Mouse (Mus musculus): Measurements from ENCODE around the gene Abcg5. TPM values are rescaled to one million over a fixed set of nuclear protein-coding genes. Genes with fewer than 3 reads are reported as not detected.
A peak's percentile ranks its signal among the peaks of the same experiment; 100 is the strongest.

Gene Abcg5
- total RNA-seq, 2 experiments from 2014 or later = not detected

DNA sequence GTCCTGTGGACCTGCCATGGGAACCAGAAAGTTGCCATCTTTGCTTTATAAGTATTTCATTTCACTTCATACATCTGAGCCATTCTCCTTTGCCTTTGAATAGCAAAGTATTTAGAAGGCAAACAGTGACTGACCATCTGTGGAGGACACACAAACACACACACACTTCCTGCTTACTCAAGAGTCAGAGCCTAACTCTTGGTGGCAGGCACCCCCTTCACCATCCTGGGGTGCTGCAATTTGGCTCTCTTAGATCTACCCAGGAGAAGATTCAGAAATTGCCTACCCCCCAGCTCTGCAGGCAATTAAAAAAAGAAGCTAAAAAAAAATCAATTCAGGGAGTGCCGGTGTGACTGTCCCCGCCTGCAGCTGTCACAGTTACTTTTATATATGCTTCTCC lies 36.3 kb downstream of the Abcg5 start:
- no peak for DNase-seq (ENCODE audit: extremely low spot score in 1 of 2, low spot score in 1 of 2)

DNA sequence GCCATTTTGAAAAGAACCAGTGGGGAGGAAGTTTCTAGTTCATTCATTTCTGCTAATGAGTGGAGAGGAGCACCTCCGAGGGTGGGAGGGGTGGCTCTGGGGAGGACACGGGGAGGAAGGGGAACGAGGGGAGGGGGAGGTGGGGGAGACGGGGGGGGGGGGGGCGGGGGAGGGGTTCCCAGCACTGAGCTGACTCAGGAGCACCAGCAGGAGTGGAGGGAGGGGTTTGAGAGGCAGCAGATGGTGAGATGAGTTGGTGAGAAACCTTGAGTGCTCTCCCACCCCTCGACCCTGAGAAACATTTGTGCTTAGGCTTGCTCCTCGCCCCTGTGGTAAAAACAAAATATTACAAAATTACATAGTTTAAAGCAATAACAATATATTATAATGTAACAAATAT lies 36.9 kb downstream of the Abcg5 start:
- DNase-seq (ENCODE audit: extremely low spot score in 1 of 2, low spot score in 1 of 2) = no peak

DNA sequence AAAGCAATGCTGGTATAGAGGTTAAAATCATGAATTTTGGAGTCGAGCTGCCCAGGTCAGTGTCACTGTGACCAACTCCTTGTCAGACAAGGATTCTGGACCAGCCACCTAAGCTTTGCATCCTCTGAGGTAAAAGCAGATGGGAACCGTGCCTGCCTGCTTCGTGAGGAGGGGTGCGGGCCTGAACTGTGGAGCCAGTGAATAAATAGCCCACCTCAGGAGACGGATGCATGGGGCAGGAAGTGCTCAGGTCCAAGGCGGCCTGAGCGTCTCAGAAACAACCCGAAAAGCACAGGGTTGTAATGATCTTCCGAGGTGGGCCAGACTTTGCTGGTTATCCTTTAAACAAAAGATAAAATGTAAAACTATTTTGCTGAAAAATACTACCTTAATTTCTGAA lies 37.7 kb downstream of the Abcg5 start:
- DNase-seq (ENCODE audit: extremely low spot score in 1 of 2, low spot score in 1 of 2) = no peak

DNA sequence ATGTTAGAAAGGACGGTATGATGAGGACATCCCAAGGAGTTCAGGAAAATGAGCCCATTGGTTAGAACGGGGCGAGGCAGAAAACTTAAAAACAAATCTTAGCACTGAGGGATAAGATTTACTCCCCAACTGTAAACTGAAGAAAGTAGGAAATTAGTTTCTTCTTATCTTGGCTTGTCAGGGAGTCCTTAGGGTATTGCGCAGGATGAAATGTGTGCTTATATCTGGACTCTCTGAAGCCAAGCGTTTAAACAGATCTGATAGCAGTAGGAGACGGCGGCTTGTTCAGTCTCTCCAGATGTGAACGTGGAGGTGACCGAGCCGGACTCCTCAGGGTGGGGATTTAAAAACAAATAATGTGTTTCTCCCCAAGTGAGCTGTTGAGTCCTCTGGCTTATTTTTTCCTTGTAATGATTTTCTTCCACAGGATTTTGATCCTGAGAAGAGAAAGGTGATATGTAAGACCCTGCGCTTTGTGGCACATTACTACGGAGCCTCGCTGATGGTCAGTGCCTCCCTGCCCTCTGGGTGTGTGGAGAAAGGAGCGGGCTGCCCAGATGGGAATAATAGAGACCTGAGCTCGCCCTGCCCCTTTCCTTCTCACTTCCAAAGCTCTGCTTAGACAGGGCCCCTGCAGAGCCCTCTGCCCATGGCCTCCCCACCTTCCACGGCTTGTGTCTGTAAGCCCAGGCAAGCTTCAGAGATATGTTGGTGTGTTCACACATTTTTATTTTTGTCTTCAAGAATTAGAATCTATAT lies 38.3 kb downstream of the Abcg5 start:
- no peak for DNase-seq (ENCODE audit: extremely low spot score in 1 of 2, low spot score in 1 of 2)

DNA sequence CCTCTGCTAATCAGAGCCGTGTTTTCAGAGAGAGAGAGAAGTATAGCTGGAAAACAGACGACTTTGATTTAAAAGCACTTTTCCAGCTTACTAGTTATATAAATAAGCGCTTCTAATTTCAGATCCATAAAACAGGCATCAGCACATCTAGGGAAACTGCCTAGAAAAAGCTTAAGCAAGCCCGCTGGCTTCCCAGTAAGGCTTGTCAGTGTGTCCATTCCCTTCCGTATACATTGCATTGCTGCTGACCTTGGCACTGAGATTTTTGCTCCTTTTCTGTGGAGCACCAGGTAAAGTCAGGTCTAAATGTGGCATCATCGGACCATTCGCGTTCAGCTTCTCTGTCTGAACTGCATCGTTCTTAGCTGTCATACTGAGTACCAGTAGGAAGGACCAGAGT lies 40.5 kb downstream of the Abcg5 start:
- DNase-seq (ENCODE audit: extremely low spot score in 1 of 2, low spot score in 1 of 2) = no peak

DNA sequence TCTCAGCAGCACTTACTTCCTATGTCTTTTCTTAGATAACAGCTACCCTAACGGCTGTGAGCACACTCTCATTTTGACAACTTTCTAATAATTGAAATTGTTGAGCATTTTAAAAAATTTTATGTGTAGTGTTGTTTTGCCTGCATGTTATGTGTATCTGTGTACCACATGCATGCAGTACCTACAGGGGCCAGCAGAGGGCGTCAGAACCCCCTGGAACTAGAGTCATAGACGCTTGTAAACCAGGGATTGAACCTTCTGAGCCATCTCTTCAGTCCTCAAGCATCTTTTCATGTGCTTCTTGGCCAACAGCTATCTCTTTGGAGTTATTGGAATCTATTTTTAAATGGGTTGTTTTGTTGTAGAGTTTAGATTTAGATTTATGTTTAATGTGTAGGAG lies 40.9 kb downstream of the Abcg5 start:
- peak in 1 of 2 experiments; percentile 59 for DNase-seq (ENCODE audit: extremely low spot score in 1 of 2, low spot score in 1 of 2)

DNA sequence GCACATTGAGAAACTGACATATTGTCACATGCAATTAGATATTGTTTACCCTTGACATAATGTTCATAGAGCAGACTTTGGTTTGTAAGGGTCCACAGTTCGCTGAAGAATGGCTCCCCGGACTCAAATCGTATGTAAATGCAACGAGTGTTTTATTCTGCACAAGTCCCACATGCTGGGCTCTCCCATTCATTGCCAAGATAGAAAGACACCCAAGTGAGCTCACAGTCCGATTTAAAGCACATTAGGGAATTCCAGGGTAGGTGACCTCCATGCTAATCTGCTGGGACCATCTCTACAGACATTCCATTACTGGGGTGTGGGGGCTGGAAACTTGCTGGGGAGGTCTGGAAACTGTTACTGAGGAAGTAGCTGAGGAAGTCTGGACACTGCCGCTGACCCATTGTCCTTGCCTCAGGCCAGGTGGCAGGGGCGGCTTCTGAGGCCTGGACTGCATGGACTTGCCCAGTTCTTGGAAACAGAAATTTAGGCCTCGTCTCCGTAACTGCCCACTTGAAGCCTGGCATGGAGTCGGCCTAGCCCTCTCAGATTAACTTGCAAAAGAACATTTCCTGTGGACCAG lies 42.9 kb downstream of the Abcg5 start:
- no peak for DNase-seq (ENCODE audit: extremely low spot score in 1 of 2, low spot score in 1 of 2)

DNA sequence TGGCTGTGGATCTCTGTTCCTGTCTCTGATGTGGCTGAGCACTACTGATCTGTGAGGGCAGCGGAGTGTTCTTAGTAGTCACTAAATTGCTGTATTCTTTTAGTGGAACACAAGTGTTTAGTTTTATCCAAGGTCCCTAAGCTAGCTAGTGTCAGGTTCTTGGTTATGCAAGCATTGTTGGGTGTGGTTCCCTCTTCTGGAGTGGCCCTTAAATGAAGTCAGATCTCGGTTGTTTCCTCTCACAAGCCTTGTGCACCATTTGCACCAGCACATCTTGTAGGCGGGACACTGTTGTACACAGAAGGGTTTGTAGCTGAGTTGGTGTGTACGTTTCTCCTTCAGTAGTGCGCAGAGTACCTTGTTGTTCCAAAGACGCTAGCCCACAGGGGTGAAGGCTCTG lies 44.8 kb downstream of the Abcg5 start:
- DNase-seq (ENCODE audit: extremely low spot score in 1 of 2, low spot score in 1 of 2) = no peak

DNA sequence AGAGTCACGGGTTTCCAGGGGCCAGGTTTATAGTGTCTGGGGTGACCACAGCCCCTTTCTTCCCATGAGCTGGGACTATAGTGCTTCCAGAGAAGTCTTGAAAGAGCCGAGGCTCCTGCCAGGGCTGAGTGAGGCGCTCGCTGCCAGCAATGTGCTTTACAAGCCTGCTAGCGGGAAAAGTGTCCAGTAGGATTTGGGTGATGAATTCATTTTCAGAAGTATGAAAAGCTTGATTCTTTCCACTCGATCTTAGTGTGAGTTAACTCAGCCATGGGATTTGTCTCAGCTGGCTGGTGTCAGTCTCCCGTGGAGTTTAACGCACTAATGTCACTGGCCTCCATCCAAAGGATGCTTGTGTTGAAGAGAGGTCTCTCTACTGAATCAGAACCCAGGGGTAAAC lies 46.5 kb downstream of the Abcg5 start:
- no peak for DNase-seq (ENCODE audit: extremely low spot score in 1 of 2, low spot score in 1 of 2)

DNA sequence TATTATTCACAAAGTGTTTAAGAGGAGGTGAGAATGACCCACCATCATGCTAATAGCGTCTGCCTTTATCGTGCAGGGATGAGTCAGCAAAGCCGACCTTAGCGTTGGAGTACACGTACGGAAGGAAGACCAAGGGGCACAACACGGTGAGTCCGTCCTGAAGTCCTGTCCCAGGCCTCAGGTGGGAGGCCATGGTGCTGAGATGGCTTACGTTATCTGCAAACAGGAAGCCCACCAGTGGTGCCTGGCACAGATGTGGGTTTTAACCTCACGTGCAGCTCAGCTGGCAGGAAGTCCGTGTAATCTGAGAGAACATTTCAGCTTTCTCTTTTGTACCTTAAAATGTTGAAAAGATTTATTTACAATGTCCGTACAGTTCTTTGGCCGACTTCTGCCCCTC lies 49.4 kb downstream of the Abcg5 start:
- no peak for DNase-seq (ENCODE audit: extremely low spot score in 1 of 2, low spot score in 1 of 2)

DNA sequence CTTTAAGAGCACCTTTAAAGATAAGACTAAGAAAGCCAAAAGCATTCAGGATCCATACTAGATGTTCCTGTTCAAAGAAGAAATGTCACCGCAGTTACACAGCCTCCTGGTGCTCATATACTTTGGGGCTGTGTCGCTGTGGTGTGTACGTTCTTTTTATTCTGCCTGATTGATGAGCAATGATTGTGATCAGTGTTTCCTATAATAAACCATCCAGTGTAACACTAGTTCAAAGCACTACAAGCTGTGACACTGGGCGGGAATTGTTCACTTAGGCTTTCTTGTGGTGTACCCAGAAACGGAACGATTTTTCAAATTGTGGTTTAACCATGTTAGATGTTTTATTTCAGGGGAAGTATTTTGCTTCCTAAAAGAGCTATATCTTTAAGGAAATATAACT lies 51.0 kb downstream of the Abcg5 start:
- DNase-seq (ENCODE audit: extremely low spot score in 1 of 2, low spot score in 1 of 2) = no peak

DNA sequence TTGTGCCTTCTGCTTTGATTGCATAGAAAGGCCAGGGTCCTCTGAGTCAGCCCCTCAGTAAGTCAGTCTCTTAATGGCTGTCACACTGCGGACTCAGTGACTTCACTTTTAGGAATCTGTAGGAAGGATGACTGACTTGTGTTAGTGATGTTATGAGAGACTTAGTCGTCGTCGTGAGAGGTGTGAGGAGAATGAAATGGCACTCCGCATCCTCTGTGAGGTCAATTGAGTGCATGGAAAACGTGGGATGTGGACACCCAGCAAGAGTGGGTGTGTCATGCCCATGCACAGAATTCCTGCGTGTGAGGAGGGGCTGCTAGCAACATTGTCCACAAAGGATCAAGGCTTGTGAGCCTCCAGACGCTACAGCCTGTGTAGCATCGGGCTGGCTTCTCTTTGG lies 54.2 kb downstream of the Abcg5 start:
- DNase-seq (ENCODE audit: extremely low spot score in 1 of 2, low spot score in 1 of 2) = no peak

DNA sequence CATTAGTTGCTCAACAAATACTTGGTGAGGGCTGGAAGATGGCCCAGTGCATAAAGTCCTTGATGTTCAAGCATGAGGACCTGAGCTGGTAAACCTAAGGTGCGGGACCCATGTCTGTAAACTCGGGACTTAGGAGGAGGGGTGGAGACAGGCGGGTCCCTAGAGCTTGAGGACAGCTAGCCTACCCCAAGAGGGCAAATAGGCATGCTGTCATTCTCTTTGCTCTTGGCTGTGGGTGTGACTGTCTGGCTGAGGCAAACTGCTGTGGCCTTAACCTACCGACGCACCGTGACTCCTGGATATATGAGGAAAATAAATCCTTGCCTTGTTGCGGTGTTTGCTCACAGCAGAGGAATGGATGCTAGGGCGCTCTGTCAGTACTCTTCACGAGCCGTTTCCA lies 55.1 kb downstream of the Abcg5 start:
- DNase-seq (ENCODE audit: extremely low spot score in 1 of 2, low spot score in 1 of 2) = no peak

DNA sequence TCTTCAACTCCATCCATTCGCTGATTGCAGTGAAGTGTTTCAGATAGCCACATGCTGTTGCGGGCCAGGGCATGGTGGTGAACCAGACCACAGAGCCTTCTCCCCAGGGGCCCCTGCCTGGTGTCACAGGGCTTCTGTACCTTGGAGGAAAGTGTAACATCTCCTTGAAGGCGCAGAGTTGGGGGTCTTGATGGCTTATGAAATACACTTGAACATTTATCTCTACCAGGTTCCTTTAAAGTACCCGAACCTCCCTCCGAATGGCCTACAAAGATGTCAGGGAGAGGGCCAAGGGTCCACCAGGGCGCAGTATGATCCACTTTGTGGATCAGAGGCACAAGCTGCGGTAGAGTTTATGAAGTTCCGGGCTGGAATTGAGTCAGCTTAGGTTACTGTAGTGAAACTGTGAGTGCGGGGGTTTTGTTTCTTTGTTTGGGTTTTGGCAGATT lies 55.9 kb downstream of the Abcg5 start:
- peak in 1 of 2 experiments; percentile 20 for DNase-seq (ENCODE audit: extremely low spot score in 1 of 2, low spot score in 1 of 2)

DNA sequence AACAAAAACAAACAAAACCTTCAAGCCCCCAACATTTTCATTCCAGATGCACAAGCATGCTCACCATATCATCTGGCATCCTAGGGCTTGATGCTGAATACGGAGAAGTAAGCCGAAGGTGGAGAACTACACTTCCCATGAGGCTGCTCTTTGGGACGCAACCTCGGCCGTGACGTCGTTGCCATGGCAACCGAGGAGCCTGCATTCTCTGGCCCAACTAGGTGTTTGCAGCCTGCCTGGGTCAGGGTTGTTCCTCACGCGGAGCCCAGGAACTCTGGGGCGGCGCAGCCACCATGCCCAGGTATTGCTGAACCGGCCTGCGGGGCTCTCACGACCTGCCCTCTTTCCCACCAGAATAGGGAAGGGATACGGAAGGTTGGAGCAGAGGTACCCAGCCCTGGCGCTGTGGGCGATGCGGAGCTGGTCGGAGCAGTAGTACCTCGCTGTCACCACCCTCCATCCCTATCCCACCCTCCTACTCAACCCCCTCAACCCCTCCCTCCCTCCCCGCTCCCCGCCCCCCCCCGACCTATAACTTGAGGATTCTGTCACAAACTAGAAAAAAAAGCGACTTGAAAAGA lies 56.4 kb downstream of the Abcg5 start, which contains the start of gene Dync2li1:
Gene Dync2li1 (plus strand): TSS at position 221 of the 581 bp plus-strand sequence.
- DNase-seq (ENCODE audit: extremely low spot score in 1 of 2, low spot score in 1 of 2) = peak; percentile 83 to 86

DNA sequence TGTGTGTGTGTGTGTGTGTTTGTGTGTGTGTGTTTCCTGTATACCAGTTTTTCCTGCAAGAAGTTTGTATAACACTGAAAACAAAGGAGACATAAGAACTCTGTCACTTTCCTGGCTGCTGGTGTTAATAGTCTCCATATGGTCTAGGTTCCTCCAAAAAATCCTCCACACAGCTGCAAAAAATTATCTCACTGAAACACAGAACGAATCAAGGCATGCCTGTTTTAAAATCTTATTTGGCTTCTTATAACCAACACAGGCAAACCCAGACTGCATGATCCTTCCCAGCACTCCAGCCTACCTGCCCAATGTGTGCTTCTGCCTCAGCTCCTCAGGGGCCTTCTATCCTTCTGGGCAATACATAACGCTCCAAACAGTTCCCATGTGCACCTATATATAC lies 59.9 kb downstream of the Abcg5 start:
- no peak for DNase-seq (ENCODE audit: extremely low spot score in 1 of 2, low spot score in 1 of 2)

DNA sequence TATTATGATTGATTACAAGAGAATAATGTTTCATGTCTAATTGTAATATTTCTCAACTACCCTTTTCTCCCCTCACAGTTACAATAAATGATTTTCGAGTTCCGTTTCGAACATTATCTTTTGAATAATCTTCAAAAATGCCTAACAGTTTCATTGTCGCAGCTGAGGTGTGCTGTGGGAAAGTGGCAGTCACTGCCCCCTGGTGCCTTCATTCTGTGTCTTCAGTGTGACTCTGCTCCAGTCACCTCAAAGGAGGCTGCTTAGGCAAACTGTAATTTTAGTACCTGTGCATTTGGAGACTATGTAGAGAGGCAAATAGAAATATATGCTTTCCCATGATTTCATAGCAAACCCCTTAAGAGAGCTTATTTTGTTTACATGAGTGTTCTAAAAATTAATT lies 60.8 kb downstream of the Abcg5 start:
- no peak for DNase-seq (ENCODE audit: extremely low spot score in 1 of 2, low spot score in 1 of 2)

DNA sequence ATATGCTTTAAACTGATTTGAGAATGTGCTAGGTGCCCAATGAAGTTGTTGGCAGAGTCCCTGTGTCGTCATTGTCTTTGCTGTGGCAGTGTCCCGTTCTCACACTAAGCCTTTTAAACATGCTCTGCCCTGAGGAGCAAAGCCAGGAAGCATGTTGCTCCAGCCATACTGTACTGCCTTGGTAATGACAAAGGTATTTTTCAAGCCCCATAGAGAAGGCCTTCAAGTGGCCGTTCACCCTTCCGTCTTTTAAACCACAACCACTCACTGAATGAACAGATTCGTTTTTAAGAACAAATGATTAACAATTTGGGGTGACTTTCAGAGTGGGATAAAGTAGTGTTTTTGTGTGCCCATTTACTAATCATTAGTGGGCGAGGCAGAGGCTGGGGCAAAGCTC lies 61.6 kb downstream of the Abcg5 start:
- no peak for DNase-seq (ENCODE audit: extremely low spot score in 1 of 2, low spot score in 1 of 2)

DNA sequence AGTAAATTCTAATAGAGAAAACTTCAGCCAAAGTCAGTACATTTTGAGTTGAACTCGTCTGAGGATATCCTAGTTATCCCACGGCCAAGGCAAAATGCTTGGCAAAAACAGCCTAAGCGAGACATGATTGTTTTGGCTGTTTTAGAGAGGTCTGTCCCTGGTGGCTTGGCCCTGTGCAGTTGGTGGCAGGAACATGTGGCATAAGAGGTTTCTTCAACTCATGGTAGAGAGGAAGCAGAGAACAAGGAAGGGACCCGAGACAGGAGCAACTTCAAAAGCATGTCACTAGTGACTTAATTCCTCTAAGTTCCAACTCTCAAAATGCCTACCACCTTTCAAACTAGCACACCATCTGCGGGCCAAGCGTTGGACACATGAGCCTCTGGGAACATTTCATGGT lies 62.2 kb downstream of the Abcg5 start:
- no peak for DNase-seq (ENCODE audit: extremely low spot score in 1 of 2, low spot score in 1 of 2)

DNA sequence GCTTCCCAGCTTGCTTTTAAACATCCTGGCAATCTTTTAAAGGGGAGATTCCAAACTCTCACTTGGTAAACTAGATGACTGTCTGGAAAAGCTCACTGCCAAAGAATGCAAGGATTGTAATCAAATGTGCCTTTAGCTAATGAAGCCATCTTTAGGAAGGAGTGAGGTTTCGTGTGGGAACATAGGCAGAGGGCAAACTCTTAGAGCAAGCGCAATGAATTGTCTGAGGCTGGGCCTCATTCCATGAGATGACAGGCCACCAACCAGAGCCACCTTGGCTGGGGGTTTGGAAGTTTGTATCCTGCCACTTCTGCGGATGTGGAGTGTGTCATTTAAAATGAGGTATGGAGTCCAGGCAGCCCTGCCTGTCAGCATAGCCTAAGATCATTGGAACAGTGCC lies 62.7 kb downstream of the Abcg5 start:
- no peak for DNase-seq (ENCODE audit: extremely low spot score in 1 of 2, low spot score in 1 of 2)

DNA sequence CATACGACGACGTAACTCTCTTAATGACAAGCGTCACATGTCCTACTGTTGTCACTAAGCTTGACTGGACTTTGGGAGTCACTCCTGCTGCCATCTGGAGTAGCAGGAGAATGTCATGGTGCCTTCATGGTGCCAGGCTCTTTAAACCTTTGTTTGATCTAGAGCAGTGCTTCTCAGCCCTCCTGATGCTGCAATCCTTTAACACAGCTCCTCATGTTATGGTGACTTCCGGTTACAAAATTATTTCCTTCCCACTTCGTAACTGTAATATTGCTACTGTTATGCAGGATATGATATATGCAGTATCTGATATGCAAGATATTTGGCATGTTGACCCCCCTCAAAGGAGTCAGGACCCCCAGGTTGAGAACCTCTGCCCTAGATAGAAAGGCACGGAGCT lies 63.7 kb downstream of the Abcg5 start:
- DNase-seq (ENCODE audit: extremely low spot score in 1 of 2, low spot score in 1 of 2) = no peak

DNA sequence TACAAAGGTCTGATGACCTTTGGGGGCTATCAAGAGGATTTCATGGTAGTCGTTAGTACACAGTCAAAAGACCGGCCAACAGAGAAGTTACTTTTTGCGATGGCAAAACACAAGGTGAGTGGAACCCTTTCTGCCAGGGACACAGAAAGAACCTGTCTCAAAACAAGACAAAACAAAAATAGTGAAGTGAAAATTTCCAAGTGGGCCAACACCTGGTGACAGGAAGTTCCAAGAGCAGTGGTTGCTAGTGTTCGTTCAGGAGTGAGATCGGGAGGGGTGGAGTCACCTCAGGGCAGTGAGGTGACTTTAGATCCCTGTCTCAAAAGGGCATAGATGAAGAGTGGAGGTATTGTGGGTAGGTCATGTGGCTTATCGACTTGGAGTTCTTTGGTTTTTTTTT lies 64.9 kb downstream of the Abcg5 start:
- DNase-seq (ENCODE audit: extremely low spot score in 1 of 2, low spot score in 1 of 2) = no peak
